Mouse (Mus musculus): ENCODE measurements at regions not wholly inside any gene's neighbourhood (a gene's known extent, or its start where the extent isn't known, plus 50 kb on each side); places are given as distances from the start of the nearest gene placed in this dataset.
"Not testable (repeated sequence)": the region's sequence is repeated elsewhere in the genome, so short reads cannot be mapped to it uniquely, and the experiment has no call there.

- no peak for DNase-seq (ENCODE audit: low spot score)
These were observed 56.5 kb upstream of the Pdk3 start for GRCm38 (mm10) chrX:93888480-93888879.

- no peak for DNase-seq (ENCODE audit: low spot score)
These were observed 57.0 kb upstream of the Pdk3 start for GRCm38 (mm10) chrX:93888966-93889365.

- peak; percentile 69 for DNase-seq (ENCODE audit: low spot score)
These were observed 57.5 kb upstream of the Pdk3 start for GRCm38 (mm10) chrX:93889394-93890042.

- DNase-seq (ENCODE audit: low spot score) = peak; percentile 56
These were observed 65.1 kb upstream of the Pdk3 start for GRCm38 (mm10) chrX:93896838-93897820.

- no peak for DNase-seq (ENCODE audit: low spot score)
These were observed 65.2 kb upstream of the AU015836 start for GRCm38 (mm10) chrX:93903209-93903608.

- DNase-seq (ENCODE audit: low spot score) = no peak
These were observed 62.9 kb upstream of the AU015836 start for GRCm38 (mm10) chrX:93905531-93905930.

GRCm38 (mm10) chrX:93911087-93911840 is 57.2 kb upstream of the AU015836 start:
- DNase-seq (ENCODE audit: low spot score) = no peak

- no peak for DNase-seq (ENCODE audit: low spot score)
These were observed 52.9 kb upstream of the AU015836 start for GRCm38 (mm10) chrX:93915548-93915947.

- DNase-seq (ENCODE audit: low spot score) = not testable (repeated sequence)
These were observed 51.1 kb upstream of the AU015836 start for GRCm38 (mm10) chrX:93917367-93917766.

Data from c-Kit-positive CD71-positive TER-119-positive erythroid progenitor cells, embryonic 14.5 days (primary cell).